Mouse (Mus musculus) adrenal gland, adult (tissue): Measurements from ENCODE around the gene Dguok.

Experiments used
- DNase-seq, 2 experiments: peaks; one replicate each; pipeline ENCODE4 v3.0.0; 2022 to 2023; ENCODE audit warnings: low spot score in 1 of 2; ENCODE audit not compliant: inconsistent age in 2 of 2

Gene Dguok

GRCm38 (mm10) chr6:83506258-83507167 lies at the start of gene Dguok:
Gene Dguok (minus strand): TSS chr6:83506969.
- DNase-seq: peak; percentile 98 to 99

DNA sequence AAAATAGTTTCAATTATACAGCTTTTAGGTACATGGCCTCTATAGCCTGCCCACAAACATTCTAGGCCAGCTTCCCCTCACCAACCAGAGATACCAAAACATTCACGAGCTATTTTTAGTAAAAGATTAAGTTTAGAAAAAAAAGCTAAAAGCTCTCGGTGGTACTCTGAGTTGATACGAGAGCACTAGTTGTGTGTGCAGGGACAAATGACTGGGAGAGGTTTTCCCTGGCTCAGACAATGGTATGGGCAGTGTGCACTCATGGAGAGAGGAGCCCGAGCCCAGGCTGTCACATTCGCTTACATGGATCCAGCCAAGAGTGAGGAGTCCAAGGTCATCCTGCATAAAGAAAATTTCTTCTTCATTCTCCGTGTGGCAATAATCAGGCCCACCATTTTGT lies 49.2 kb upstream of the Dguok start:
- no peak for DNase-seq

DNA sequence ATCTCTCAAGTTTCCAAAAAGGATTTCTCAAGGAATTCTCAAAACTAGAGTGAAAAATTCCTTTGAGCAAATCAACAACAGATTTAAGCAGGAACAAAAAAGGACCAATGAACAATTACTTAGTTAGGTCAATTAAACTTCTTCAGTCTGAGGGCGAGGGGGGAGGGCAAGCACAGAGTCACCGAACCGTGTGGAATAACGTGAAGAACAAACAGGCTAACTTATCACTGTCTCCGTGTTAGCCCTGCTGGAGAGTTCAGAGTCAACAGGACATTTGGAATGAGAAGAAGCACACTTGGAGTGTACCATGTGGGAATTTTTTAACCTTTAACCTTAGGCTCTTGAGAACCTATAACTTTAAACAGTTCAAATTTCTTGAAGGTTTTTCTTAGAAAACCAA lies 41.6 kb upstream of the Dguok start:
- DNase-seq: no peak

DNA sequence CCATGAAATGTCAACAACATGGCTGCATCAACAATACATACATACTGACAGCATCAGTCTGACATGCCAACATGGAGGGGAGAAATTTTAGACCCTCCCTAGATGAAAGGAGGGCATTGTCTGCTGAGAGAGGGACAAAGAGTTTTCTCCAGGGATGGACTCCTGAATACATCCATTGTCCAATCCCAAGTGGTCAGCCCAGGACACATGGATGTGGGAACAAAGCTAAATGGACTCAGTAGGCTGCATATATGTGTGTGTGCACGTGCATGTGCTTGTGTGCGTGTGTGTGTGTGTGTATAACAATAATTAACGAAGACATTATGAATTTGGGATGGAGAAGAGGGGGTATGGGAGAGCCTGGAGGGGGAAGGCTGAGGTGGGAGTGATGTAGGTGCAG lies 39.0 kb upstream of the Dguok start:
- no peak for DNase-seq

DNA sequence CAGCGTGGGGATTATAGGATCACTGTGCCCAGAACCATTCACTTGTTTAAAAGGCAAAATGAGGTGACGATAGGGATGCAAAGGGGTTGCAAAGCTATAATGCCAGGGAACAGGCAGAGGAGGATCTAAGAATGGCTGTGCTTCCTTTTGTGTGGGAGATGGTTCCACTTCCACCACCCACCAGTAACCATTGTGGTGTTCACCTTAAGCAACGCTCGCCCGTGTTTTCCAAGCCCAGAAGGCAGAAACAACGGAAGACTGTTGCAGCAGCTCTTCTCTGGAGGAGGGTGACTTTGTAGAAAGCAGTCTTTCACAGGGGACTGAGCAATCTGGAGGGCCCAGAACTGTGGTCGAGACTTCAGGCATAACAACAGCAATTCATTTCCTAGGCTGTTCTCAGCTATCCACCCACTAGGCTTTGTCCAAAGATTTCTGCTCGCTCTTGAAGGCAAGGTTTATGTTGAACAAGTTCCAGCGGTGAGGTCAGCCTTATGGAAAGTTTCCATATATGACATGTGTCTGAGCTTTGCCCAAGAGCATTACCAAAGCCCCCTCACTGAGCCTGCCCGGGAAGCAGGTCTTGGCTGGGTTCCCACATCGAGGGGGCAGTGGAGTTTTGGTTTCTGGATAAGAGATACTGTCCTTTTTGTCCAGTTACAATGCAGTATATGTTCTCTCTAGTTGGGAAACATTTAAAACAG lies 35.1 kb upstream of the Dguok start:
- DNase-seq: no peak

DNA sequence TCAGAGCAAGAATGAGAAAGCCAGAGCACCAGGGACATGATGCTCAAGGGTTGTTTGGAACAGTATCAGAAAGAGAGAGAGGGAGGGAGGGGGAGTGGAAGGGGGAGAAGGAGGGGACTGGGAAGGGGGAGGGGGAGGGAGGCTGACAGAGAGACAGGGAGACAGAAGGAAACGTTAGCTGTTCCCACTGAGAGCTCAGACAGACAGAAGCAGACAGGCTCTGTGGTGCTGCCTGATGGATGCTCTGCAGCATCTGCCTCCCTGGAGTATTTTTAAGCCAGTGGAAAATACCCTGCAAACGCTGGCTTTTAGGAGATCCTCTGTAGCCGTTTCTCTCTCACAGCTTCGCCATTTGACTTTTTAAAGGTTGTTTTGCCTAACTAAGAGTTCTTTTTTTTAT lies 33.2 kb upstream of the Dguok start:
- DNase-seq: no peak

GRCm38 (mm10) chr6:83536795-83537059 lies 30.0 kb upstream of the Dguok start:
- no peak for DNase-seq

DNA sequence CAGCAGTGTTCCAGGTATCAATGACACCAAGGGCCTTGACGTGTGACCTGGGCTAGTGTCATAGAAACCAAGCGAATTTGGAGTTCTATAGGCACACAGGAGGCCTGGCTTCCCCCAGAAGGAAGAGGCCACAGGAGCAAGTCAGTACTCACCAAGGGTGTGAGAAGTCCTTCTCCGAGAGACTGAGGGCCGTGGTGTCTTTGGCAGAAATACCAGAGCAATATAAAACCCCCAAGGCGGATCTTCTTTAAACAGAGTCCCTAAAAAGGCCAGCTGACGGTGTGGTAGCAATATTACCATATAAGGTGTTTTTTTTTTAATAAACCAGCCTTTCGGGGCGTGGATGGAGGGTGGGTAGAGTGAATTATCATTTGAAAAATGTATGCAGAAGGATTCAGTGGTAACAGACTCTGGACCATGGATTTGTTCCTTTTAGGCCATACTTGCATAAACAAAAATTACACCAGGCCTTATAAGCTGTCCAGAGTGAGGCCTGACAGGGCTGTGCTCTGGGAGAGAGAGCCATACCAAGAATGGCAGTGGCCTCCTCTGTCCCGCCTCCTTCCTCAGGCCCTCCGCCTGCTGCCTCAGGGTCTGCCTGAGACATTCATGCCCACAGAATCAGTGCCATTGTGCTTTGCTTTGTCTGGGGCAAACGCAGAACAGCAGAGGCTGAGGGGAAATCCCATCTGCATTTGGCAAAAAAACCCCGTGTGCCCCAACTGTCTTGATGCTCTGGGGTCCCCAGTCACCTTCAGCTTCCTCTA lies 29.4 kb upstream of the Dguok start, which contains the start of gene Actg2:
Actg2 (minus strand) TSS at position 238 of the 767 bp plus-strand sequence.
- DNase-seq: no peak

- DNase-seq: no peak
Measured at GRCm38 (mm10) chr6:83532608-83533007, 25.8 kb upstream of the Dguok start.

DNA sequence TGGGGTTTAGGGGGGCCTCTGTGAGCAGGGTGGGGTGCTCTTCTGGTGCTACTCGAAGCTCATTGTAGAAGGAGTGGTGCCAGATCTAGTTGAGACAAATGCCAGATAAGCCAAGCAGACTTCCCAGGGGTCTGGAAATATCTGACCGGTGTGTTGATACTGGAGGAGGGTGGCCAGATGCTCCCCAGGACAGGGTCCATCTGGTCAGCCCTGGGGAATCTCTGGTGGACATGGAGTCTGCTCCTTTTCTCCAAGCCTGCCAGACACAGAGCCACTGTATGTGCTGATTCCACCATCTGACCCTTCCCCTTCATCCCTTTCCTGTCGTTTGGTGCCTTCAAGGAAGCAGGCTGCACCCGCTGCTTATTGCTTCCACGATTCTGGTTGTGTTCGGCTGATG lies 16.4 kb upstream of the Dguok start:
- no peak for DNase-seq

DNA sequence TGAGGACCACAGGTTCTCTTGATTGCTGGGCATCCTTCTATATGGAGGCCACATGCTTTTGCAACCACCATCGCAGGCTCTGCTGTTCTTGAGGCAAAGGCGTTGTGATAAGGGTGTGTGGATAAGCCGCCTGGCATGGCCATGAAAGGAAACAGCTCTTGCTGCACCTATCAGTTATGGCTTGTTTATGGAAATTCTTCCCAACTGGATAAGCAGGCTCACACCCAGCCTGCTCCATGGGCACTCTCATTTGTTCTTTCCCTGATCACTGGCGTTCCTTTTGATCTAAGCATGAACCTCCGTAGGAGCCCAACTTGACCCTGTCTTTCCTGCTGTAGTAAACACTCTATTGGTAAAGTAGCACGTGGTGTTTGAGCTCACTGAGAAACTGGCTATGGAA lies 15.0 kb upstream of the Dguok start:
- no peak for DNase-seq

GRCm38 (mm10) chr6:83518637-83519036 lies 11.9 kb upstream of the Dguok start:
- DNase-seq: no peak

DNA sequence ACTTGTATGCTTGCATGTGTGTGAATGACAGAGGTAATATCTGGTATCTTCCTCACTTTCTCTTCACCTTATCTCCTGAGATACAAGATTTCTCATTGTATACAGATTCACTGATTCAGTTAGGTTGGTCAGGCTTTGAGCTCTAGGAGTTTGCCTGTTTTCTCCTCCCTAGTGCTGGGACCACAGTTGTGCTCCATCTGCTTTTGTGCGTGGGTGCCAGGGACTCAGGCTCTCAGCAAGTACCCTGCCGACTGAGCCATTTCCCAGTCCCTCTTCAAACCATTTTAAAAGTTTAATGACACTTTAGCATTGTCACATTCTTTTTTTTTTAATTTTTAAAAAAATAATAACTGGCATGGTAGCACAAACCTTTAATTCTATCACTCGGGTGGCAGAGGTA lies 8.4 kb upstream of the Dguok start:
- no peak for DNase-seq

DNA sequence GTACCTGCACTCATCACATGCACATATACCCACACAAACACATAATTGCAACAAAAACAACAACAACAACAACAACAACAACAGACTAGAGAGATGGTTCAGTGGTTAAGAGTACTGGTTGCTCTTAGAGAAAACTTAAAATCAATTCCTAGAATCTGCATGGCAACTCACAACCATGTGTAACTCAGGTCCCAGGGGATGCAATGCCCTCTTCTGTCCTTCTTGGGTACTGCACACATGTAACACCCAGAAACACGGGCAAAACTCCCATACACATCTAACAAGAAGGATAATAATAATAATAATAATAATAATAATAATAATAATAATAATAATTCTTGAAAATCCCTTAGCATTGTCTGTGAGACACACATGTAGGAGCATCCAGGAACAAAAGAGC lies 5.7 kb upstream of the Dguok start:
- peak in 1 of 2 experiments; percentile 88 for DNase-seq

DNA sequence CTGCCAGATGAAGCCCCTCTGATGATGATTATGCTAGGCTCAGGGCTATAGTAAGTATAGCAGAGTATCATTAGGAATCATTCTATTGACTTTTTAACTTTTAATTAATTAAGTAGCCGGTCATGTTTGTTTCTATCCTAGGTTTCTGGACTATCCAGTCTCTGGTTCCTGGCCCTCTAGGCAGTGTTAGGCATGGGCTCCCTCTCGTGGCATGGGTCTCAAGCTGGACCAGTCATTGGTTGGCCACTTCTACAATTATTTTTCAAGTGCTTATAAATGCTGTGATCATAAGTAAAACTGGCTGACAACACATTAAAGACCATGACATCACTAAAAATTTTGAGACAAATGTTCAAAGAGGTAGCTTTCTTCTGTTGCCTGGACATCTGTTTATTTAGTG lies 3.4 kb upstream of the Dguok start:
- DNase-seq: peak in 1 of 2 experiments; percentile 29

DNA sequence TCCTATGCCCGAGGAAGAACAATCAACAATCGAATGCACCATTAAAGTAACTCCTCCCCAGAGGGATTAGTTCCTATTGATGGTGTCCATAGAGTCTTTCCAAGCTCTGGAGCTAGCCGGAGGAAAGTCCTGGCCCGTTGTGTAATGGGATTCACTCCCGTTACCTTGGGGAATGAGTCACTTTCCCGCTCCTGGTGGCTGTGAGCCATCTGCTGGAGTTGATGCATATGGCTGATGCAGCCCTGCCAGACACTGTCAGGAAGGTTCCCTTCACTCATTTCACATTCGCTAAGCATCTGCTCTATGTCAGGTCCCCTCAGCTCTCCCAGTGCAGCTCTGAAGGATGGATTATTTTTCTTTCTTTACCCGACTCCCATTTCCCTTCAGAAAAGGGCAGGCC lies 2.7 kb upstream of the Dguok start:
- DNase-seq: peak; percentile 76 to 93

GRCm38 (mm10) chr6:83507168-83507546 lies 388 bp upstream of the Dguok start:
- no peak for DNase-seq

DNA sequence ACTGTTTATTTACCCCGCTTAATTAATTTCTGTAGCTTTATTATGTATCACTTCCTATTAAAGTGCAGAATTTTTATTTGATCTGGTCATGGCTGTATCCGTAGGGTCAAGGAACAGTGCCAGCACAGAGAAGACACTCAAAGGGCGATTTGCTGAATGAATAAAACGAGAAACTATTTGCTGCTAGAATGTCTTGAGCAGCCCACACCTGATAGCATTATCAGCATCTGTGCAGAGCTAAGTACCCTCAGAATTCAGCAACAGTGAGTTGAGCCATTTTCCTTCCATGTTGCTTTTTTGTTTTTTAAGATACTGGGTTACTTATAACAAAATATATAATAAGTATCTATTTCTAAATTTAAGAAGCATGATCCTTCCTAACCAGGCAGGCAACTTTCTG lies 1.2 kb downstream of the Dguok start:
- no peak for DNase-seq

DNA sequence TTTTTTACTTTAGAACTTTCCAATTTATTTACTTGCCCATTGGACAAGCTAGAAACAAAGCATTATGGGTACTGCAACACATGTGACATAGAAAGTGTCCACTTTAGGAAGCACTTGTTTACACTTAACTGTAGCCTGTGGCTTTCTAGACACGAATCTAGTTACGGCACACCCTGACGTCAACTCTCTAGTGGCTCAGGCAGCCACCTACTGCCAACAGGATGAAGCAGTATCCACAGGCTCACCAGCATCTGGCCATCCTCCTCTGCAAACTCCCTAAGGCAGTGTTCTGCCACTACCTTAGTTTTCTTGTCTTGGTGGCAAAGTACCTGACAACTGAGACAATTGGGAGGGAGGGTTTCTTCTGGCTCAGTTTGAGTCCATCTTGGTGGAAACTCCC lies 3.4 kb downstream of the Dguok start:
- DNase-seq: peak in 1 of 2 experiments; percentile 30

- DNase-seq: peak in 1 of 2 experiments; percentile 54
Measured at GRCm38 (mm10) chr6:83502656-83503055, 4.1 kb downstream of the Dguok start.

GRCm38 (mm10) chr6:83501524-83502310 lies 5.1 kb downstream of the Dguok start:
- no peak for DNase-seq
